Mouse (Mus musculus) stomach, embryonic 15.5 days (tissue): ENCODE data around the gene Olfr101. TPM values are rescaled to one million over a fixed set of nuclear protein-coding genes. Genes with fewer than 3 reads are reported as not detected.

Source experiments
- ATAC-seq: fragments of 200-750 bp; cut with Nextera tagmentation; 2 replicates; pipeline ENCODE4 v1.8.0; 2017; ENCODE audit warnings: low read depth, moderate number of reproducible peaks, moderate TSS enrichment; ENCODE audit not compliant: insufficient read depth, low FRiP score
- H3K27ac ChIP-seq: fragments of 300-500 bp; sonication (generic); 2 replicates; pipeline ENCODE4 v1.5.1; 2015; ENCODE audit warnings: mild to moderate bottlenecking, inconsistent platforms
- H3K27me3 ChIP-seq: fragments of 300-500 bp; sonication (generic); replicated peaks from 2 replicates; pipeline ENCODE4 v1.6.1; 2015; ENCODE audit warnings: inconsistent platforms
- H3K36me3 ChIP-seq: fragments of 300-500 bp; sonication (generic); 2 replicates; pipeline ENCODE4 v1.6.1; 2015; ENCODE audit warnings: inconsistent platforms
- H3K4me1 ChIP-seq: fragments of 300-500 bp; sonication (generic); 2 replicates; pipeline ENCODE4 v1.6.1; 2015; ENCODE audit warnings: inconsistent platforms
- H3K4me2 ChIP-seq: fragments of 300-500 bp; sonication (generic); 2 replicates; pipeline ENCODE4 v1.6.1; 2015; ENCODE audit warnings: mild to moderate bottlenecking, inconsistent platforms
- H3K4me3 ChIP-seq: fragments of 300-500 bp; sonication (generic); replicated peaks from 2 replicates; pipeline ENCODE4 v1.5.1; 2015; ENCODE audit warnings: inconsistent platforms
- H3K9ac ChIP-seq: fragments of 300-500 bp; sonication (generic); 2 replicates; pipeline ENCODE4 v1.6.1; 2015; ENCODE audit warnings: inconsistent platforms
- H3K9me3 ChIP-seq: fragments of 300-500 bp; sonication (generic); 2 replicates; pipeline ENCODE4 v1.6.1; 2016; ENCODE audit warnings: inconsistent platforms
- WGBS: fragments of 180-500 bp; shearing (Covaris S2); methylation state at CpG from one replicate; pipeline ENCODE4 v1.1.7; 2015; 5-methylcytosine and 5-hydroxymethylcytosine counted together
- polyA plus RNA-seq: library from polyadenylated mRNA; unstranded; fragments of >200 nt; fragmentation: Nextera tagmentation; extraction: Ambion mirVana; gene quantifications from 2 replicates; pipeline ENCODE4 v1.2.1, GENCODE M21; 2015

Olfr101 gene
- polyA plus RNA-seq, 1 experiment from 2014 or later: not detected

DNA sequence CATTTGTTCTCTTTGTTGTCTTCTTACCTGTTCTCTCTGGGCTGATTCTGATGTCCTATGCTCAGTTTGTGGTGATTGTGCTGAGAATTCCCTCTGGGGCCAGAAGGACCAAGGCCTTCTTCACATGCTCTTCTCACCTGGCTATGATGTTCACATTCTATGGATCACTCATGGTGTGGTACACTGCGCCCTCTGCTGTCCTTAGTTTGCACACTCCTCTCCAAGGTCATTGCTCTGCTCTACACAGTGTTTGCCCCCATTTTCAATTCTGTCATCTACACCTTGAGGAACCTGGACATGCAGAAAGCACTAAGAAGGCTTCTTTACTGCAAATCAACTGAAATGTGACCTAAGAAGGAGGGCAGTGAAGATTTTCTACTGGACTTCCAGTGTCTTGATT is 53.6 kb downstream of the Olfr101 start:
- Histone ChIP-seq H3K36me3 (no peaks in the 10 kb centered on the region), H3K27me3 (no peaks in the 10 kb centered on the region), H3K9ac (no peak overlapping the region), H3K4me2 (no peak overlapping the region), H3K4me3 (no peak overlapping the region), H3K4me1 (no peaks in the 10 kb centered on the region), H3K27ac (no peak overlapping the region), H3K9me3 (no peaks in the 10 kb centered on the region)
- WGBS: 4% methylated on average over 1 of the region's 1 CpGs
- ATAC-seq: no peak

DNA sequence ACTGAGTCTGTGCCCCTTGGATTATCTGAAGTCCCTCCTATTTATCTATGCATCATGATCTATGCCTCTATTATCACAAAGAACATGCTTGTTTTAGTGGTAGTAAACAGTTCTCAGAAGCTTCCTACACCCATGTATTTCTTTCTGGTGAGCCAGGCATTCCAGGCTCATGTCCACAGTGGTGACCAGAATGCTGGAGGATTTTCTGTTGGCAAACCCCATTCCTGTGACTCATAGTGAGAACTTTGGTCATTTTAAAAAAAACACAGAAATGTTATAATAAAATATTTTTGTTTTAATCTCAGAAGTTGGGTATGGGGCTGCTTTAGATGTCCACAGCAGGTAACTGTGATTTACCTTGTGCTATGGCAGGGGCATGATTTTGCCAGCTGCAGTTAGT is 54.7 kb downstream of the Olfr101 start:
- no peaks in the 10 kb centered on the region for H3K36me3 ChIP-seq
- H3K4me3 ChIP-seq: no peak overlapping the region
- ATAC-seq: no peak
- H3K9ac ChIP-seq: no peak overlapping the region
- no peaks in the 10 kb centered on the region for H3K4me1 ChIP-seq
- H3K27me3 ChIP-seq: no peaks in the 10 kb centered on the region
- H3K4me2 ChIP-seq: no peak overlapping the region
- H3K27ac ChIP-seq: no peak overlapping the region
- no peaks in the 10 kb centered on the region for H3K9me3 ChIP-seq

Other genes starting within 250 kb of the Olfr101 start
- gene Olfr90, start 215.8 kb downstream of the Olfr101 start, polyA plus RNA-seq: not detected in 2 replicates
- not detected in 2 replicates for gene Olfr91, start 206.0 kb downstream of the Olfr101 start, polyA plus RNA-seq
- gene Olfr92, start 184.2 kb downstream of the Olfr101 start, polyA plus RNA-seq: not detected in 2 replicates
- not detected in 2 replicates for gene Olfr93, start 142.8 kb downstream of the Olfr101 start, polyA plus RNA-seq
- gene Ubd, start 110.4 kb downstream of the Olfr101 start, polyA plus RNA-seq: not detected in 2 replicates
- not detected in 2 replicates for gene Olfr94, start 103.3 kb downstream of the Olfr101 start, polyA plus RNA-seq
- gene Olfr95, start 91.2 kb downstream of the Olfr101 start, polyA plus RNA-seq: not detected in 2 replicates
- not detected in 2 replicates for gene Olfr96, start 84.2 kb downstream of the Olfr101 start, polyA plus RNA-seq
- not detected in 2 replicates for gene Olfr97, start 67.0 kb downstream of the Olfr101 start, polyA plus RNA-seq
- gene Olfr98, start 40.6 kb downstream of the Olfr101 start, polyA plus RNA-seq: not detected in 2 replicates
- 4.2 and 4.9 TPM in 2 replicates for gene H2-M3, start 34.1 kb downstream of the Olfr101 start, polyA plus RNA-seq
- not detected in 2 replicates for gene Olfr99, start 20.9 kb downstream of the Olfr101 start, polyA plus RNA-seq
- not detected in 2 replicates for gene Olfr102, start 12.7 kb upstream of the Olfr101 start, polyA plus RNA-seq
- gene Olfr103, start 35.4 kb upstream of the Olfr101 start, polyA plus RNA-seq: not detected in 2 replicates
- gene Olfr104-ps, start 55.3 kb upstream of the Olfr101 start, polyA plus RNA-seq: not detected in 2 replicates
- gene Olfr105-ps, start 74.7 kb upstream of the Olfr101 start, polyA plus RNA-seq: not detected in 2 replicates
- not detected in 2 replicates for gene Olfr106-ps, start 86.1 kb upstream of the Olfr101 start, polyA plus RNA-seq
- not detected in 2 replicates for gene Olfr107, start 94.9 kb upstream of the Olfr101 start, polyA plus RNA-seq
- not detected in 2 replicates for gene Olfr108, start 141.2 kb upstream of the Olfr101 start, polyA plus RNA-seq
- not detected in 2 replicates for gene Olfr109, start 154.6 kb upstream of the Olfr101 start, polyA plus RNA-seq
- not detected in 2 replicates for gene H2-M2, start 179.2 kb upstream of the Olfr101 start, polyA plus RNA-seq
- not detected in 2 replicates for gene Olfr110, start 188.2 kb upstream of the Olfr101 start, polyA plus RNA-seq
- not detected in 2 replicates for gene Olfr111, start 203.7 kb upstream of the Olfr101 start, polyA plus RNA-seq